Mouse (Mus musculus) liver, adult 10 weeks (tissue): ENCODE results near the gene Lipt2. TPM values are rescaled to one million over a fixed set of nuclear protein-coding genes. Genes with fewer than 3 reads are reported as not detected.

Experiments
- polyA plus RNA-seq: library from polyadenylated mRNA; stranded (reverse); fragments of 350-450 nt; fragmentation: Illumina TruSeq; extraction: RNeasy Lipid Tissue Mini Kit (QIAGEN cat#74804); gene quantifications from one replicate; pipeline ENCODE4 v1.2.3, GENCODE M21; 2014; ENCODE audit warnings: low read depth, low replicate concordance

Lipt2 gene
- polyA plus RNA-seq: 6.4 TPM

GRCm38 (mm10) chr7:100159105-100159841 lies at the start of gene Lipt2:
Lipt2 (plus strand) TSS chr7:100159277.

DNA sequence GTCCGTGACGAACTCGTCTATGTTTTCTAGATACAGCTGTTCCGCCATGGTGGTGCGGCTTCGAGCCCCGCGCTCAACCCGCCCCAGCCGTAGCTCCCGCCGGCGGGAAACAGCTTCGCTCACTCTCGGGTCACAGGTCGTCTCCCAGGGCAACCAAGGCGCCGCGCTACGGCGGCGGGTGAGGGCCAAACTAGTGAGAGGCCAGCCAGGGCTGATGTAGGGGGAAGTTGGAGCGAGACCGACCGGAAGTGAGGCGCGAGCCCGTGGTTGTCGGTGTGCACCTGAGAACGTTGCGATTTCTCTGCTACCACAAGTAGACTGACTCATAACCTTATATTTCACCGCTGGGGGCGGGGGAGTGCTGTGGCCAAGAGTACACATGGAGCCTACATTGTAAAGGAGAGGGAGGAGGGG lies 37.7 kb upstream of the Lipt2 start, which contains the start of gene Pold3:
TSS of gene Pold3 (minus strand) at position 190 of the 414 bp plus-strand sequence.

DNA sequence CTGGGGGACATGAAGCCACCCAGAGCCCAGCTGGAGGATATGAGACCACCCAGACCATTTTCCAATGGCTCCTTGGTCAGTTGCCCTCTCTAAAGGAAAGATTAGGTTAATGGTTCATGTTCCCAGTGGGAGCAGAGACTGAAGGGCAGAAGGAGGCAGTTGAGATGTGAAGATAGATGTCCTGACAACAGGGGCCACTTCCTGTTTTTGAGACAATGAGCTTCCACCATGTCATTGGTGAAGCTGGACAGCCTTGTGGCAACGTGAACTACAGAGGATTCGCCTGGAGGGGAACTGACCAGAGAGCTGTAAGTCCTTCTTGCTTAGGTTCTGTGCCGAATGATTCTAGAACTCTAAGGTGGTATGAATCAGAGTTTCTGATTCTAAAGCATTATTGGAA lies 17.2 kb downstream of the Lipt2 start, which contains the start of gene Kcne3:
TSS of gene Kcne3 (plus strand) at position 234 of the 400 bp plus-strand sequence.

Other genes starting within 250 kb of the Lipt2 start
- 11.3 TPM for gene Rnf169, start 178.8 kb upstream of the Lipt2 start, polyA plus RNA-seq
- gene Chrdl2, start 153.1 kb upstream of the Lipt2 start, polyA plus RNA-seq: not detected
- gene Pold3, start 37.7 kb upstream of the Lipt2 start, polyA plus RNA-seq: 10.2 TPM
- 3.8 TPM for gene Kcne3, start 17.2 kb downstream of the Lipt2 start, polyA plus RNA-seq
- 2.8 TPM for gene Pgm2l1, start 68.1 kb downstream of the Lipt2 start, polyA plus RNA-seq
- gene P4ha3, start 126.2 kb downstream of the Lipt2 start, polyA plus RNA-seq: 0.21 TPM
- 5.3 TPM for gene C2cd3, start 213.0 kb downstream of the Lipt2 start, polyA plus RNA-seq
- 28.2 TPM for gene Ppme1, start 213.0 kb downstream of the Lipt2 start, polyA plus RNA-seq